In genomic region chr16:85128347-85128664, GRCm38 (mm10) we compare ENCODE assay signal across 9 mouse cellular contexts. TPM values are rescaled to one million over a fixed set of nuclear protein-coding genes. Genes with fewer than 3 reads are reported as not detected.
A peak's percentile ranks its signal among the peaks of the same experiment; 100 is the strongest.
DNase-seq lines count a peak whose midpoint lies in the region; ATAC-seq and TF ChIP-seq lines count a peak whose summit lies in the region.
"Had no signal": no experiment of that assay in that cellular context is flagged by ENCODE, and none has a peak within 500 bp of the region (broad histone marks: within the 10 kb centered on the region; RNA-seq: fewer than 3 reads in every experiment).

No protein-coding gene starts in this region.

- TF ChIP-seq POLR2A in embryonic fibroblast, embryonic 13.5 days (IDR thresholded peaks at IDR 0.05; ENCODE audit: low read depth, low read length), result no peak

- H3K36me3 ChIP-seq in limb, embryonic 15.5 days, result no peaks in the 10 kb centered on the region

- peak; percentile 74 for ATAC-seq in limb, embryonic 15.5 days (ENCODE audit: insufficient number of reproducible peaks, low FRiP score, low TSS enrichment, low read depth)
- ATAC-seq in frontal cortex, adult (ENCODE audit: low TSS enrichment), result no peak

- intact Hi-C loops in left cerebral cortex, postnatal 4 days (cut with DNase I), result no loop called here

- no peak overlapping the region for H3K4me2 ChIP-seq in limb, embryonic 15.5 days

- H3K4me1 ChIP-seq in embryonic fibroblast, embryonic 13.5 days (ENCODE audit: control insufficient read depth, insufficient read depth, low read length), result peaks cover 22% of the 10 kb centered on the region
- peaks cover 29% of the 10 kb centered on the region for H3K4me1 ChIP-seq in limb, embryonic 15.5 days

- H3K9me3 ChIP-seq in limb, embryonic 15.5 days, result no peaks in the 10 kb centered on the region

- TF ChIP-seq CTCF in embryonic fibroblast, embryonic 13.5 days (IDR thresholded peaks at IDR 0.05; ENCODE audit: borderline replicate concordance, insufficient read depth, low read length), result no peak

- no peak overlapping the region for H3K4me3 ChIP-seq in embryonic fibroblast, embryonic 13.5 days (ENCODE audit: insufficient read depth, low read length)
- H3K4me3 ChIP-seq in limb, embryonic 15.5 days, result no peak overlapping the region
- H3K4me3 ChIP-seq: myocyte had no signal

- H3K27ac ChIP-seq in embryonic fibroblast, embryonic 13.5 days (ENCODE audit: insufficient read depth, low read length), result peak overlapping the region; percentile 98
- peak overlapping the region; percentile 82 for H3K27ac ChIP-seq in limb, embryonic 15.5 days

- H3K9ac ChIP-seq in limb, embryonic 15.5 days, result no peak overlapping the region

- WGBS in limb, embryonic 15.5 days, result 6% methylated on average over 5 of the region's 5 CpGs

- peak; percentile 51 for DNase-seq in left cerebral cortex, postnatal 4 days
- DNase-seq in left cerebral cortex, adult 18-20 months (ENCODE audit: low spot score in 2 of 2), result no peak
- peak; percentile 64 for DNase-seq in cerebellum, adult 9-11 months
- DNase-seq in urinary bladder, postnatal 4 days (ENCODE audit: low spot score in 2 of 2), result no peak
- no peak for DNase-seq in urinary bladder, adult 2 months (ENCODE audit: low spot score)

- H3K27me3 ChIP-seq in limb, embryonic 15.5 days, result no peaks in the 10 kb centered on the region

RNA-seq across cellular contexts. Expression of gene App, which starts 45.3 kb away (rescaled TPM):
- 100 to 1,000 TPM; 652 to 726 TPM for total RNA-seq in left cerebral cortex, postnatal 4 days (2021)
- 1,000 to 10,000 TPM; 1,397 to 1,476 TPM for total RNA-seq in left cerebral cortex, adult 18-20 months (2021)
- polyA plus RNA-seq in embryonic fibroblast, embryonic 13.5 days (2011; ENCODE audit: insufficient read length, low read depth, missing spikeins), result 740 and 800 TPM in 2 replicates
- 221 and 231 TPM in 2 replicates for polyA plus RNA-seq in limb, embryonic 15.5 days (2015; fragmentation: Nextera tagmentation; extraction: Ambion mirVana)
- polyA plus RNA-seq in urinary bladder, adult 2 months (2012; rRNA removed), result 341 and 459 TPM in 2 replicates

Comparison
In these comparisons a context has a peak if more than half of its experiments do, and no peak if none do; other contexts are left out.
1. DNase-seq: peak in left cerebral cortex, postnatal 4 days (single experiment) and cerebellum, adult 9-11 months (single experiment); none in left cerebral cortex, adult 18-20 months (0 of 2), urinary bladder, postnatal 4 days (0 of 2) and urinary bladder, adult 2 months (single experiment).